Mouse (Mus musculus) thymus, postnatal 25 days (tissue): ENCODE measurements at regions not wholly inside any gene's neighbourhood (a gene's known extent, or its start where the extent isn't known, plus 50 kb on each side); places are given as distances from the start of the nearest gene placed in this dataset.

Source experiments
- DNase-seq: peaks from one replicate; pipeline ENCODE4 v3.0.0; 2022

GRCm38 (mm10) chr9:116328201-116328600 is 153.0 kb upstream of the Tgfbr2 start:
- peak; percentile 35 for DNase-seq

- no peak for DNase-seq
Measured at GRCm38 (mm10) chr9:116327080-116327479, 151.9 kb upstream of the Tgfbr2 start.

GRCm38 (mm10) chr9:116324971-116325370 is 149.8 kb upstream of the Tgfbr2 start:
- no peak for DNase-seq

- no peak for DNase-seq
Measured at GRCm38 (mm10) chr9:116323871-116324721, 148.9 kb upstream of the Tgfbr2 start.

- no peak for DNase-seq
Measured at GRCm38 (mm10) chr9:116321908-116322307, 146.7 kb upstream of the Tgfbr2 start.

- no peak for DNase-seq
Measured at GRCm38 (mm10) chr9:116319421-116319820, 144.3 kb upstream of the Tgfbr2 start.

GRCm38 (mm10) chr9:116316582-116317095 is 141.5 kb upstream of the Tgfbr2 start:
- no peak for DNase-seq

- no peak for DNase-seq
Measured at GRCm38 (mm10) chr9:116314803-116315202, 139.6 kb upstream of the Tgfbr2 start.

GRCm38 (mm10) chr9:116313932-116314790 is 139.0 kb upstream of the Tgfbr2 start:
- DNase-seq, result no peak

GRCm38 (mm10) chr9:116311364-116311763 is 136.2 kb upstream of the Tgfbr2 start:
- no peak for DNase-seq

GRCm38 (mm10) chr9:116301602-116302001 is 126.4 kb upstream of the Tgfbr2 start:
- DNase-seq, result no peak

- no peak for DNase-seq
Measured at GRCm38 (mm10) chr9:116298791-116299190, 123.6 kb upstream of the Tgfbr2 start.

- DNase-seq, result no peak
Measured at GRCm38 (mm10) chr9:116296349-116296748, 121.2 kb upstream of the Tgfbr2 start.

- DNase-seq, result peak; percentile 83
Measured at GRCm38 (mm10) chr9:116294073-116294472, 118.9 kb upstream of the Tgfbr2 start.

- no peak for DNase-seq
Measured at GRCm38 (mm10) chr9:116293110-116293509, 118.0 kb upstream of the Tgfbr2 start.

- DNase-seq, result no peak
Measured at GRCm38 (mm10) chr9:116291624-116292023, 116.5 kb upstream of the Tgfbr2 start.

- no peak for DNase-seq
Measured at GRCm38 (mm10) chr9:116290896-116291295, 115.7 kb upstream of the Tgfbr2 start.

- DNase-seq, result no peak
Measured at GRCm38 (mm10) chr9:116285691-116286431, 110.7 kb upstream of the Tgfbr2 start.

GRCm38 (mm10) chr9:116283790-116284526 is 108.8 kb upstream of the Tgfbr2 start:
- no peak for DNase-seq

- no peak for DNase-seq
Measured at GRCm38 (mm10) chr9:116281654-116282053, 106.5 kb upstream of the Tgfbr2 start.

- no peak for DNase-seq
Measured at GRCm38 (mm10) chr9:116280146-116280545, 105.0 kb upstream of the Tgfbr2 start.

- DNase-seq, result no peak
Measured at GRCm38 (mm10) chr9:116278862-116279261, 103.7 kb upstream of the Tgfbr2 start.
